Mouse (Mus musculus) heart, adult 2 months (tissue): ENCODE data around the gene Fhit. TPM values are rescaled to one million over a fixed set of nuclear protein-coding genes. Genes with fewer than 3 reads are reported as not detected.

Experiments
- DNase-seq, 2 experiments: peaks; one replicate each; pipeline ENCODE4 v3.0.0; 2021
- H3K27ac ChIP-seq: fragments of 200-600 bp; 2 replicates; pipeline ENCODE4 v1.8.1; 2022
- H3K27me3 ChIP-seq: fragments of 200-500 bp; 2 replicates; pipeline ENCODE4 v1.6.1; 2012; ENCODE audit warnings: mild to moderate bottlenecking, low read length, inconsistent platforms, mixed read lengths; ENCODE audit not compliant: control insufficient read depth, insufficient read depth
- H3K36me3 ChIP-seq: fragments of 200-500 bp; 2 replicates; pipeline ENCODE4 v1.6.1; 2012; ENCODE audit warnings: low read length, inconsistent platforms; ENCODE audit not compliant: control insufficient read depth, insufficient read depth
- H3K4me1 ChIP-seq: fragments of 200-500 bp; 2 replicates; pipeline ENCODE4 v1.6.1; 2011; ENCODE audit warnings: low read length; ENCODE audit not compliant: control insufficient read depth, insufficient read depth
- H3K4me3 ChIP-seq: fragments of 200-600 bp; 2 replicates; pipeline ENCODE4 v1.8.1; 2022
- H3K79me2 ChIP-seq: fragments of 200-500 bp; replicated peaks from 2 replicates; pipeline ENCODE4 v1.6.1; 2012; ENCODE audit warnings: mild to moderate bottlenecking, inconsistent platforms, low read length, moderate library complexity, mixed read lengths; ENCODE audit not compliant: control insufficient read depth, insufficient read depth
- H3K9ac ChIP-seq: fragments of 200-500 bp; 2 replicates; pipeline ENCODE4 v1.6.1; 2012; ENCODE audit warnings: low read depth, mild to moderate bottlenecking, control low read depth, inconsistent platforms, low read length, mixed read lengths
- CTCF ChIP-seq: fragments of 200-600 bp; IDR thresholded peaks from 2 replicates; pipeline ENCODE4 v1.8.1; 2022; ENCODE audit warnings: antibody characterized with exemption, mild to moderate bottlenecking, moderate library complexity
- EP300 ChIP-seq: fragments of 200-500 bp; IDR thresholded peaks from 2 replicates; pipeline ENCODE4 v1.6.1; 2011; ENCODE audit warnings: low read depth, low read length, control low read depth; ENCODE audit not compliant: insufficient read depth
- POLR2A ChIP-seq: fragments of 200-500 bp; IDR thresholded peaks from 2 replicates; pipeline ENCODE4 v1.6.1; 2011; ENCODE audit warnings: mild to moderate bottlenecking, low read depth, low read length, control low read depth; ENCODE audit not compliant: insufficient read depth
- WGBS: fragments of 180-500 bp; shearing (Covaris S2); methylation state at CpG from one replicate; pipeline ENCODE4 v1.1.7; 2018; 5-methylcytosine and 5-hydroxymethylcytosine counted together
- intact Hi-C: fragments of 180-260 bp; cut with DNase I; formaldehyde crosslinking; loops from one replicate; pipeline ENCODE4 v1.15.1; 2025
- polyA plus RNA-seq: library from polyadenylated mRNA; depleted of rRNA; stranded (reverse); fragments of >200 nt; gene quantifications from 2 replicates; pipeline ENCODE4 v1.2.3, GENCODE M21; 2012
- total RNA-seq, 2 experiments: library from RNA; stranded (reverse); gene quantifications; 2 replicates each; pipeline ENCODE4 v1.2.3; 2021

Gene Fhit
- total and polyA plus RNA-seq, 3 experiments: 1.7 to 2.3 (median 1.7) TPM

DNA sequence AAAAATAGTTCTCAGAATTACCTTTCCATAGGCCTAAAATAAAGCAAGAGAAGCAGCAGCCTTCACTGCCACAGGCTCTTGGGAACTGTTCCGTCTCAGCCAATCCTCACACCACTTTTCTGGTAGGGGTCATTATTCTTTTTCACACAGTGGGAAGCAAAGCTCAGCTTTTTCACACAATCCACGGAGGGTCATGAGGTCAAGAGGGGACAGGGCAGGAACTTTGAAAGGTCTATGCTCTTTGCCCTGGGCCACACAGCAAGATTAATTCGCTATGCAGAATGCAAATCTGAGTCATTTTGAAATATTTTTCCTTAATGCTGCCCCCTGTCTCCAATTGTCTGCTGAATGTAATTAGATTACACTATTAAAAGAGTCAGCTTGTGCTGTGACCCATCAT, 1126.2 kb downstream of the Fhit start:
- DNase-seq: no peak
- TF ChIP-seq POLR2A: no peak
- no peak for TF ChIP-seq CTCF
- no peak for TF ChIP-seq EP300
- no peak overlapping the region for H3K9ac ChIP-seq
- intact Hi-C loops: no loop called here
- WGBS: 69% methylated on average over 3 of the region's 3 CpGs
- no peaks in the 10 kb centered on the region for H3K36me3 ChIP-seq
- no peak overlapping the region for H3K27ac ChIP-seq
- H3K79me2 ChIP-seq: no peaks in the 10 kb centered on the region
- H3K4me1 ChIP-seq: no peaks in the 10 kb centered on the region
- H3K4me3 ChIP-seq: no peak overlapping the region
- no peaks in the 10 kb centered on the region for H3K27me3 ChIP-seq

DNA sequence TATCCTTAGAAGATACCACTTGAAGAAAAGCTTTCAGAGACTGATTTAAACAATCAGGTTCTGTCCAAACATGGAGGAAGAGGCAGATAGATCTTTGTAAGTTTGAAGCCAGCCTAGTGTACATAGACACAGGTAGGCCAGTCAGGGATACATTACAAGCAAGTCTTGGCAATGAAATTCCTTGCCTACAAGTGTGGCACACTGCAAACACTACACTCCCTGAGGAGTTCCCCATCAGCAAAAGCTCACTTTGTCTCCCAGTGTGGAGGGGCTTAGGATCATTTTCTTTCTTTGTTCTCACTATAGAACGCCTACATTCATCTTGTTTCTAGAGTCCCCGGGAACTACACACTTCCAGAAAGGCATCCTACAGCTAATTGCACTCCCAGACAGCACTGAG, 1126.6 kb downstream of the Fhit start:
- no peak for TF ChIP-seq POLR2A
- no peak for TF ChIP-seq CTCF
- no peak for TF ChIP-seq EP300
- no peaks in the 10 kb centered on the region for H3K27me3 ChIP-seq
- H3K36me3 ChIP-seq: no peaks in the 10 kb centered on the region
- WGBS: 76% methylated on average over 2 of the region's 2 CpGs
- no peak overlapping the region for H3K4me3 ChIP-seq
- no peak for DNase-seq
- H3K4me1 ChIP-seq: no peaks in the 10 kb centered on the region
- no peaks in the 10 kb centered on the region for H3K79me2 ChIP-seq
- intact Hi-C loops: no loop called here
- H3K27ac ChIP-seq: no peak overlapping the region
- no peak overlapping the region for H3K9ac ChIP-seq

DNA sequence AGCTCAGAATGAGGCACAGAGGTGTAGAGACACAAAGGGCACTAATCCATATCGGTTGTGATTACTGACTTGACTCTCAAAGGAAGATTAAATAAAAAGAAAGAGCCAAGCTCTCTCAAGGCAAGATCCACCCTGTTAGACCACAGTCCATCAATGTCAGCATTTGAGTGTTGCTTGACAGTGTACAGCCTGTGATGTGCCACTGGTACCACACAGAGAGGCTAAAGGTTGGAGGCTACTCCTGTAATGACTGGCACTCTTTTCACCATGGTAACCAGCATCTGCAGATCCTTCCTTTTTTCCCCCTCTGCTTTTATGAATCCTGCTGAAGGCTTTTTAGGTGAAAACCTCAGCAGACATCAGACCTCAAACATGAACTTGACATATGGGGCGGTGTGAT, 1138.5 kb downstream of the Fhit start:
- Histone ChIP-seq H3K9ac (no peak overlapping the region), H3K36me3 (no peaks in the 10 kb centered on the region), H3K79me2 (no peaks in the 10 kb centered on the region), H3K4me1 (no peaks in the 10 kb centered on the region), H3K27me3 (no peaks in the 10 kb centered on the region), H3K27ac (no peak overlapping the region), H3K4me3 (no peak overlapping the region)
- TF ChIP-seq POLR2A: no peak
- TF ChIP-seq CTCF: no peak
- TF ChIP-seq EP300: no peak
- 95% methylated on average over 2 of the region's 2 CpGs for WGBS
- intact Hi-C loops: no loop called here
- DNase-seq: no peak

DNA sequence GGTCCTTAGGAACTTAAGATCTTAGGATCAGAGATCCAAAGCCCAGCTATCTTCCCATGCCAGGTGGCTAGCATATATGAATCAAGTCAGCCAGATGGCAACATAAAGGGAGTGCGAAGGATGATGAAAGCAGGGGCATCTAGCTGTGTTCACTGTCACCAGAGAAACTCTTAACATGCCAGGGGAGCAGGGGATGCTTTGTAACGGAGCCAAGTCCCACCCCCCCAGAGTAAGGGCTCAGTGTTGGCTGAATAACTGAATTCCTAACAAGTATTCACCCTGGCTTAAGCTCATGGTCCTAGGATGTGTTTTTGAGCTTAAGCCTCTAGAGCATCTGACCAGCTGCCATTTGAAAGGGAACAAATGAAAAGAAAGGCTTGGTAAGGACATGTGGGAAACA, 1139.5 kb downstream of the Fhit start:
- Histone ChIP-seq H3K36me3 (no peaks in the 10 kb centered on the region), H3K79me2 (no peaks in the 10 kb centered on the region), H3K9ac (no peak overlapping the region), H3K27ac (no peak overlapping the region), H3K27me3 (no peaks in the 10 kb centered on the region), H3K4me1 (no peaks in the 10 kb centered on the region), H3K4me3 (no peak overlapping the region)
- 70% methylated on average over 2 of the region's 2 CpGs for WGBS
- no peak for DNase-seq
- intact Hi-C loops: no loop called here
- no peak for TF ChIP-seq POLR2A
- TF ChIP-seq EP300: no peak
- TF ChIP-seq CTCF: no peak

DNA sequence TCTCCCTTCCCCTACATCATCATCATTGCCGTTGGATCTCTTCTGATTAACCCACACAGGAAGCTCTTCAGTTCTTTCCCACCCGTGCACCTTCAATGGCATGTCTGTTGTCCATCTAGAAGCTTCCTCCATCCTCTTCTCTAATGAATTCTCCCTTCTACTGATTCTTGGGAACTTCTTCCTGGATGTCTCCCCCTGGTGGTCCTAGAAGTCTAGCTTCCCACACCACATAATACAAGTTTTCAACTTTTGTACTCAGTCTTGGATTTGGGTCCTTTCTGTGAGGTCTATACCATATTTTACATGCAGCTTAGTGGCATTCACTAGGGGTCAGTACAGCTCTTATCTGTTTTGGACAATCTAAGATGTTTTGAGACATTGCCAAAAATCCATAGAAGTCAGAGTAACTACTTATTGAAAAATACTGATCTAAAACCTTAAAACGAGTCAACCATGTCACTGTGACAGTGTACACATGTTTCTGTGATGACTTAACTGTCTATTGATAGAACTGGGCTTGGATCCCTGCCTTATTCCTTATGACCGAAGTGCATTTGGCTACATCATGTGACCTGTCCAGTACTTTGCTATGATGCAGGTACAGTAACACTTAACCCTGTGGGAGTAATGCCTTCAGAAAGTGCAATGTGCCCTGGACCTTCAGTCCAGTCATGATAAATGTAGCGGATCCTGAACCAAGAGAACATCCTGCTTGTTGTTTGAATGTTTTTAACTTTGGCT, 1141.3 kb downstream of the Fhit start:
- Histone ChIP-seq H3K27ac (no peak overlapping the region), H3K4me3 (no peak overlapping the region), H3K36me3 (no peaks in the 10 kb centered on the region), H3K9ac (no peak overlapping the region), H3K27me3 (no peaks in the 10 kb centered on the region), H3K4me1 (no peaks in the 10 kb centered on the region), H3K79me2 (no peaks in the 10 kb centered on the region)
- peak in 1 of 2 experiments; percentile 4 for DNase-seq
- intact Hi-C loops: no loop called here
- TF ChIP-seq POLR2A: no peak
- TF ChIP-seq CTCF: peak; percentile 43
- no peak for TF ChIP-seq EP300
- 53% methylated on average over 5 of the region's 5 CpGs for WGBS

DNA sequence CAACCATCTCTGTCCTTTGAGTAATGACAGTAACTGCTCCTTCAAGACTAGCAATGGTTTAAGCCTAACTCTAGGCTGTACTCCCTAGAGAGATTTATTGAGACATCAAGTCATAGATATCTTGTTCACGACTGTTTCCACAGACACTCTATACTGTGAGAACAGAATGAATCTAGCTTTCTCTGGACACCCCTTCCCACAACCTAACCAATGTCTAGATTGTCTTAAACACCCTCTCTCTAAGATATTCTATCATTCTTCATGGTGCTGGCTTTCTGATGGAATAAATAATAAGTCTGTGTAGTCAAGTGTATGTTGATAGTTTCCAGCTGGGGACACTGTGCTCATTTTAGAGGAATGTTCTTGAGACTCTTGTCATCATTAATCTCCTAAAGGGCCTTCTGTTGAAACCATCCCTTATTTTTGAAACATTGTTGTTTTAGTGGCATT, 1148.0 kb downstream of the Fhit start:
- Histone ChIP-seq H3K79me2 (no peaks in the 10 kb centered on the region), H3K4me1 (no peaks in the 10 kb centered on the region), H3K27me3 (no peaks in the 10 kb centered on the region), H3K36me3 (no peaks in the 10 kb centered on the region), H3K27ac (no peak overlapping the region), H3K9ac (no peak overlapping the region), H3K4me3 (no peak overlapping the region)
- TF ChIP-seq CTCF (no peak), EP300 (no peak), POLR2A (no peak)
- intact Hi-C loops: no loop called here
- WGBS: 51% methylated on average over 1 of the region's 1 CpGs
- DNase-seq: no peak
